Mouse (Mus musculus): ENCODE measurements around the gene Lrrn2. TPM values are rescaled to one million over a fixed set of nuclear protein-coding genes. Genes with fewer than 3 reads are reported as not detected.

Lrrn2 gene
- polyA plus RNA-seq, 1 experiment from 2014 or later = 4.1 TPM

DNA sequence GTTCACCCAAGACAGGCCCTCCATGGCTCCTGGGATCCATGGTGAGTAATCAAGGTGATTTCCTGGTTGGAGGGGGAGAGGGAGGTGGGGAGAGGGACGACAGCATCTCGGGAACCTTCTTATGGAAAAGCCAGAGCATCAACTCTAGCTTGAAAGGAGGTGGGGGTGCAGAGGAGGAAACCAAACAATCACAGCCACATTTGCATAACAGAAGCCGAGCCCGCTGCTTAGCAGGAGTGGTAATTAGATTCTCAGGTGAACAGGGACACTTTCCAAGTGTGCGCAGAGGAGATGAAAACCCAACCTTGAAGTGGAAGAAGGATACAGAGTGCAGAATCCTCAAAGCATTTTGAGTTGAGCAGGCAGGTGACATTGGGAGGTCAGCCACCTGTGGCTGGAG lies 29.3 kb upstream of the Lrrn2 start:
- no peak for ATAC-seq (ENCODE audit: low FRiP score, low TSS enrichment)
- WGBS = 46% methylated on average over 5 of the region's 5 CpGs
- no peaks in the 10 kb centered on the region for H3K36me3 ChIP-seq (ENCODE audit: control insufficient read depth, insufficient read depth, low read length)
- H3K4me1 ChIP-seq (ENCODE audit: control insufficient read depth, insufficient read depth, low read length) = no peaks in the 10 kb centered on the region
- H3K9ac ChIP-seq (ENCODE audit: low read depth, low read length) = no peak overlapping the region
- H3K27me3 ChIP-seq (ENCODE audit: control insufficient read depth, insufficient read depth, low read length) = no peaks in the 10 kb centered on the region
- no peak overlapping the region for H3K27ac ChIP-seq (ENCODE audit: low read depth, low read length)
- peaks cover 8% of the 10 kb centered on the region for H3K9me3 ChIP-seq (ENCODE audit: control insufficient read depth, low read length)
- H3K4me2 ChIP-seq (replicated peaks; ENCODE audit: low read depth, low read length) = no peak overlapping the region
- H3K4me3 ChIP-seq (ENCODE audit: low read length) = no peak overlapping the region

GRCm38 (mm10) chr1:132851296-132851695 lies 28.8 kb upstream of the Lrrn2 start:
- ATAC-seq (ENCODE audit: low FRiP score, low TSS enrichment) = no peak
- no peak overlapping the region for H3K9ac ChIP-seq (ENCODE audit: low read depth, low read length)
- no peaks in the 10 kb centered on the region for H3K27me3 ChIP-seq (ENCODE audit: control insufficient read depth, insufficient read depth, low read length)
- peaks cover 8% of the 10 kb centered on the region for H3K9me3 ChIP-seq (ENCODE audit: control insufficient read depth, low read length)
- H3K4me1 ChIP-seq (ENCODE audit: control insufficient read depth, insufficient read depth, low read length) = no peaks in the 10 kb centered on the region
- H3K4me2 ChIP-seq (replicated peaks; ENCODE audit: low read depth, low read length) = no peak overlapping the region
- WGBS = 68% methylated on average over 2 of the region's 2 CpGs
- no peaks in the 10 kb centered on the region for H3K36me3 ChIP-seq (ENCODE audit: control insufficient read depth, insufficient read depth, low read length)
- no peak overlapping the region for H3K27ac ChIP-seq (ENCODE audit: low read depth, low read length)
- no peak overlapping the region for H3K4me3 ChIP-seq (ENCODE audit: low read length)

DNA sequence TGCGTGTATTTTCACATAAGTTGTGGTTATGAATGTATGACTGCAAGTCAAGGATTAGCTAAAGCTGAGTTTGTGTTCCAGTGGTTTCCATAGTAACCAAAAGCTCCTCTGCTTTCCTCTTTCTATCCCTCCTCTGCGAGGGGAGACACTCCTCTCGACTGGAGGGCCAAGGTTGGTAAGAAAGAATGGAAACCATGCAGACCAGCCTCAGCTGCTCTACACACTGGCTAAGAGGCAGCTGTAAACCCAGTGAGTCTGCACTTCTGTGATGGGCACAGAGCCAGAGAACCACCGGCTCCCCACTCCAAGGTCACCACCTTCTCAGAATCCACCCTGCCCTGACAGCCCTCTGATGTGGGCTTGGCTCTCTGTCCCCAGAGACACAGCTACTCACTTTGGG lies 28.3 kb upstream of the Lrrn2 start:
- WGBS = 65% methylated on average over 4 of the region's 4 CpGs
- ATAC-seq (ENCODE audit: low FRiP score, low TSS enrichment) = no peak

GRCm38 (mm10) chr1:132853312-132853711 lies 26.8 kb upstream of the Lrrn2 start:
- Histone ChIP-seq H3K36me3 (ENCODE audit: control insufficient read depth, insufficient read depth, low read length) (no peaks in the 10 kb centered on the region), H3K9ac (ENCODE audit: low read depth, low read length) (no peak overlapping the region), H3K27me3 (ENCODE audit: control insufficient read depth, insufficient read depth, low read length) (no peaks in the 10 kb centered on the region), H3K4me1 (ENCODE audit: control insufficient read depth, insufficient read depth, low read length) (no peaks in the 10 kb centered on the region), H3K4me3 (ENCODE audit: low read length) (no peak overlapping the region), H3K27ac (ENCODE audit: low read depth, low read length) (no peak overlapping the region), H3K4me2 (replicated peaks; ENCODE audit: low read depth, low read length) (no peak overlapping the region), H3K9me3 (ENCODE audit: control insufficient read depth, low read length) (peaks cover 8% of the 10 kb centered on the region)
- 29% methylated on average over 8 of the region's 8 CpGs for WGBS
- ATAC-seq (ENCODE audit: low FRiP score, low TSS enrichment) = no peak

More for the DNA sequence above, 28.3 kb upstream of the Lrrn2 start:
- H3K36me3 ChIP-seq (ENCODE audit: control insufficient read depth, insufficient read depth, low read length) = no peaks in the 10 kb centered on the region
- H3K27me3 ChIP-seq (ENCODE audit: control insufficient read depth, insufficient read depth, low read length) = no peaks in the 10 kb centered on the region
- H3K4me1 ChIP-seq (ENCODE audit: control insufficient read depth, insufficient read depth, low read length) = no peaks in the 10 kb centered on the region
- H3K4me3 ChIP-seq (ENCODE audit: low read length) = no peak overlapping the region
- H3K9ac ChIP-seq (ENCODE audit: low read depth, low read length) = no peak overlapping the region
- H3K9me3 ChIP-seq (ENCODE audit: control insufficient read depth, low read length) = peaks cover 8% of the 10 kb centered on the region
- no peak overlapping the region for H3K27ac ChIP-seq (ENCODE audit: low read depth, low read length)
- H3K4me2 ChIP-seq (replicated peaks; ENCODE audit: low read depth, low read length) = no peak overlapping the region

- Histone ChIP-seq H3K36me3 (ENCODE audit: control insufficient read depth, insufficient read depth, low read length) (no peaks in the 10 kb centered on the region), H3K9ac (ENCODE audit: low read depth, low read length) (no peak overlapping the region), H3K4me3 (ENCODE audit: low read length) (no peak overlapping the region), H3K4me1 (ENCODE audit: control insufficient read depth, insufficient read depth, low read length) (no peaks in the 10 kb centered on the region), H3K27me3 (ENCODE audit: control insufficient read depth, insufficient read depth, low read length) (no peaks in the 10 kb centered on the region), H3K27ac (ENCODE audit: low read depth, low read length) (no peak overlapping the region), H3K4me2 (replicated peaks; ENCODE audit: low read depth, low read length) (no peak overlapping the region), H3K9me3 (ENCODE audit: control insufficient read depth, low read length) (no peaks in the 10 kb centered on the region)
- no peak for ATAC-seq (ENCODE audit: low FRiP score, low TSS enrichment)
- 77% methylated on average over 5 of the region's 5 CpGs for WGBS
Observed at GRCm38 (mm10) chr1:132858516-132859383, 21.3 kb upstream of the Lrrn2 start.

GRCm38 (mm10) chr1:132864220-132864619 lies 15.9 kb upstream of the Lrrn2 start:
- H3K27me3 ChIP-seq (ENCODE audit: control insufficient read depth, insufficient read depth, low read length) = no peaks in the 10 kb centered on the region
- 84% methylated on average over 2 of the region's 2 CpGs for WGBS
- no peaks in the 10 kb centered on the region for H3K36me3 ChIP-seq (ENCODE audit: control insufficient read depth, insufficient read depth, low read length)
- H3K9me3 ChIP-seq (ENCODE audit: control insufficient read depth, low read length) = no peaks in the 10 kb centered on the region
- no peaks in the 10 kb centered on the region for H3K4me1 ChIP-seq (ENCODE audit: control insufficient read depth, insufficient read depth, low read length)
- H3K4me2 ChIP-seq (replicated peaks; ENCODE audit: low read depth, low read length) = no peak overlapping the region
- no peak overlapping the region for H3K4me3 ChIP-seq (ENCODE audit: low read length)
- no peak for ATAC-seq (ENCODE audit: low FRiP score, low TSS enrichment)
- H3K9ac ChIP-seq (ENCODE audit: low read depth, low read length) = no peak overlapping the region
- no peak overlapping the region for H3K27ac ChIP-seq (ENCODE audit: low read depth, low read length)

- H3K4me1 ChIP-seq (ENCODE audit: control insufficient read depth, insufficient read depth, low read length) = no peaks in the 10 kb centered on the region
- no peaks in the 10 kb centered on the region for H3K36me3 ChIP-seq (ENCODE audit: control insufficient read depth, insufficient read depth, low read length)
- 89% methylated on average over 4 of the region's 4 CpGs for WGBS
- H3K4me2 ChIP-seq (replicated peaks; ENCODE audit: low read depth, low read length) = no peak overlapping the region
- ATAC-seq (ENCODE audit: low FRiP score, low TSS enrichment) = no peak
- no peak overlapping the region for H3K4me3 ChIP-seq (ENCODE audit: low read length)
- no peaks in the 10 kb centered on the region for H3K27me3 ChIP-seq (ENCODE audit: control insufficient read depth, insufficient read depth, low read length)
- H3K9ac ChIP-seq (ENCODE audit: low read depth, low read length) = no peak overlapping the region
- H3K27ac ChIP-seq (ENCODE audit: low read depth, low read length) = no peak overlapping the region
- no peaks in the 10 kb centered on the region for H3K9me3 ChIP-seq (ENCODE audit: control insufficient read depth, low read length)
Observed at GRCm38 (mm10) chr1:132865585-132865984, 14.5 kb upstream of the Lrrn2 start.

DNA sequence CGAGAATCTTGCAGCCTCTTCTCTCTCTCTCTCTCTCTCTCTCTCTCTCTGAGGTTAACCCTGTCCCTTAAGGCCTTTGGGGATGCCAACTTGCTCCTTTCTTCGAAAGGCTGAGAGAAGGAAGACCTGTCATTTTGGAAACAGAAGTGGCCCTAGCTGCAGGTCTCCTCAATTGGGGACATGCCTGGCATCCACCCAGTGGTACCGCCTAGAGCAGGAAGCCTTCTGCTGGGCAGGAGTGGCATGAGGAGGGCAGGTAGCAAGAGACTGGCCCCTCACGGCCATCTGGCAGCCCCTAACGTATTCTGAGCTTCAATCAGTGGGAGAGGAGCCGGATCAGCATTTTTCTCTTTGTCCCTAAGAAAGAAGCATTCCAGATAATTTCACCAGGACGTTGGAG lies 9.7 kb upstream of the Lrrn2 start:
- no peaks in the 10 kb centered on the region for H3K9me3 ChIP-seq (ENCODE audit: control insufficient read depth, low read length)
- no peak overlapping the region for H3K4me2 ChIP-seq (replicated peaks; ENCODE audit: low read depth, low read length)
- H3K27ac ChIP-seq (ENCODE audit: low read depth, low read length) = no peak overlapping the region
- H3K4me3 ChIP-seq (ENCODE audit: low read length) = no peak overlapping the region
- no peaks in the 10 kb centered on the region for H3K4me1 ChIP-seq (ENCODE audit: control insufficient read depth, insufficient read depth, low read length)
- no peak for ATAC-seq (ENCODE audit: low FRiP score, low TSS enrichment)
- no peak overlapping the region for H3K9ac ChIP-seq (ENCODE audit: low read depth, low read length)
- 62% methylated on average over 7 of the region's 7 CpGs for WGBS
- H3K36me3 ChIP-seq (ENCODE audit: control insufficient read depth, insufficient read depth, low read length) = no peaks in the 10 kb centered on the region
- H3K27me3 ChIP-seq (ENCODE audit: control insufficient read depth, insufficient read depth, low read length) = no peaks in the 10 kb centered on the region

GRCm38 (mm10) chr1:132878951-132879610 lies 992 bp upstream of the Lrrn2 start:
- H3K36me3 ChIP-seq (ENCODE audit: control insufficient read depth, insufficient read depth, low read length) = no peaks in the 10 kb centered on the region
- H3K4me1 ChIP-seq (ENCODE audit: control insufficient read depth, insufficient read depth, low read length) = peaks cover 8% of the 10 kb centered on the region; the same call in 1 of the 2 replicates
- H3K9me3 ChIP-seq (ENCODE audit: control insufficient read depth, low read length) = no peaks in the 10 kb centered on the region
- peaks cover 46% of the 10 kb centered on the region for H3K27me3 ChIP-seq (ENCODE audit: control insufficient read depth, insufficient read depth, low read length)
- 23% methylated on average over 11 of the region's 11 CpGs for WGBS
- no peak overlapping the region for H3K27ac ChIP-seq (ENCODE audit: low read depth, low read length)
- no peak for ATAC-seq (ENCODE audit: low FRiP score, low TSS enrichment)
- no peak overlapping the region for H3K4me2 ChIP-seq (replicated peaks; ENCODE audit: low read depth, low read length)
- no peak overlapping the region for H3K9ac ChIP-seq (ENCODE audit: low read depth, low read length)
- no peak overlapping the region for H3K4me3 ChIP-seq (ENCODE audit: low read length)
